In the genomic region with DNA sequence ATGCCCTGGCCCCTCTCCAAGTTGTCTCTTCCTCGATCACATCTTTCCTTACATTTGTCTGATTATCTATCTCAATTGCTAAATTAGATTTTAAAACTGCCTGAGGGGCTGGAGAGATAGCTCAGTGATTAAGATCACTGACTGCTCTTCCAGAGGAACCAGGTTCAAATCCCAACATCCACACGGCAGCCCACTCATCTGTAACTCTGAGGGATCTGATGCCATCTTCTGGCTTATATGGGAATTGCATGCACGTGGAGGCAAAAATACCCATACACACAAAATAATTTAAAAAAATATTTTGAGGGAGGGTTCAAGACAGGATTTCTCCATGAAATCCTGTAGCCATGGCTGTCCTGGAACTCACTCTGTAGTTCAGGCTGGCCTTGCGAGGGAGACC, we compare ENCODE assay signal across 12 mouse cellular contexts. TPM values are rescaled to one million over a fixed set of nuclear protein-coding genes. Genes with fewer than 3 reads are reported as not detected.
A peak's percentile ranks its signal among the peaks of the same experiment; 100 is the strongest.
DNase-seq lines count a peak whose midpoint lies in the region; ATAC-seq and TF ChIP-seq lines count a peak whose summit lies in the region.
"Had no signal": no experiment of that assay in that cellular context is flagged by ENCODE, and none has a peak within 500 bp of the region (broad histone marks: within the 10 kb centered on the region; RNA-seq: fewer than 3 reads in every experiment).

No protein-coding gene starts in this region.

- TF ChIP-seq CTCF in stomach, postnatal 0 days (IDR thresholded peaks at IDR 0.05; ENCODE audit: low read depth): peak; percentile 73

- no peak for TF ChIP-seq EP300 in stomach, postnatal 0 days (optimal IDR thresholded peaks at IDR 0.05)

- no peak for ATAC-seq in kidney, embryonic 14.5 days (ENCODE audit: low FRiP score, low TSS enrichment)
- ATAC-seq in stomach, postnatal 0 days (ENCODE audit: low FRiP score, low TSS enrichment): no peak
- ATAC-seq: forebrain, embryonic 16.5 days had no signal

- H3K9me3 ChIP-seq in kidney, embryonic 14.5 days (ENCODE audit: control insufficient read depth, low read length): no peaks in the 10 kb centered on the region
- H3K9me3 ChIP-seq in stomach, postnatal 0 days (ENCODE audit: control insufficient read depth, low read length): no peaks in the 10 kb centered on the region
- H3K9me3 ChIP-seq: neural tube, embryonic 12.5 days had no signal

- DNase-seq in kidney, adult 9 months: peak; percentile 52
- DNase-seq in thymus, postnatal 4 days: peak; percentile 52
- DNase-seq in thymus, postnatal 25 days: no peak
- DNase-seq in c-Kit-positive CD71-positive TER-119-positive erythroid progenitor cells, embryonic 14.5 days (ENCODE audit: low spot score): peak; percentile 44
- DNase-seq in stomach, postnatal 0 days (ENCODE audit: low spot score): no peak
- DNase-seq in gastrocnemius, postnatal 10 days: no peak
- no peak for DNase-seq in urinary bladder, postnatal 4 days (ENCODE audit: low spot score in 2 of 2)
- DNase-seq: cerebellum, adult 9-11 months; heart, postnatal 36 days had no signal

- no peak overlapping the region for H3K4me2 ChIP-seq in kidney, embryonic 14.5 days (replicated peaks; ENCODE audit: low read depth, low read length)
- H3K4me2 ChIP-seq in stomach, postnatal 0 days (replicated peaks; ENCODE audit: low read depth): no peak overlapping the region
- H3K4me2 ChIP-seq: neural tube, embryonic 12.5 days had no signal

- no peak overlapping the region for H3K4me3 ChIP-seq in kidney, embryonic 14.5 days (ENCODE audit: low read length)
- H3K4me3 ChIP-seq in stomach, postnatal 0 days (ENCODE audit: low read depth, low read length): no peak overlapping the region
- H3K4me3 ChIP-seq: neural tube, embryonic 12.5 days had no signal

- no peaks in the 10 kb centered on the region for H3K4me1 ChIP-seq in kidney, embryonic 14.5 days (ENCODE audit: control insufficient read depth, insufficient read depth, low read length)
- no peaks in the 10 kb centered on the region for H3K4me1 ChIP-seq in stomach, postnatal 0 days (replicated peaks; ENCODE audit: control insufficient read depth, insufficient read depth)
- H3K4me1 ChIP-seq: neural tube, embryonic 12.5 days had no signal

- 60% methylated on average over 4 of the region's 4 CpGs for WGBS in kidney, embryonic 14.5 days
- 60% methylated on average over 4 of the region's 4 CpGs for WGBS in stomach, postnatal 0 days

- H3K36me3 ChIP-seq in kidney, embryonic 14.5 days (ENCODE audit: control insufficient read depth, insufficient read depth, low read length): no peaks in the 10 kb centered on the region
- H3K36me3 ChIP-seq in stomach, postnatal 0 days (ENCODE audit: control insufficient read depth, insufficient read depth, low read length): no peaks in the 10 kb centered on the region
- H3K36me3 ChIP-seq: neural tube, embryonic 12.5 days had no signal

- H3K27ac ChIP-seq in kidney, embryonic 14.5 days (ENCODE audit: low read depth, low read length): no peak overlapping the region
- no peak overlapping the region for H3K27ac ChIP-seq in stomach, postnatal 0 days (replicated peaks)
- H3K27ac ChIP-seq: neural tube, embryonic 12.5 days had no signal

- no peak overlapping the region for H3K9ac ChIP-seq in kidney, embryonic 14.5 days (ENCODE audit: low read depth, low read length)
- no peak overlapping the region for H3K9ac ChIP-seq in stomach, postnatal 0 days (ENCODE audit: low read length)
- H3K9ac ChIP-seq: neural tube, embryonic 12.5 days had no signal

- H3K27me3 ChIP-seq in kidney, embryonic 14.5 days (ENCODE audit: control insufficient read depth, insufficient read depth, low read length): no peaks in the 10 kb centered on the region
- H3K27me3 ChIP-seq in stomach, postnatal 0 days (ENCODE audit: control insufficient read depth, insufficient read depth, low read length): no peaks in the 10 kb centered on the region
- H3K27me3 ChIP-seq: neural tube, embryonic 12.5 days had no signal

RNA-seq across cellular contexts. Expression of gene Tigd3, which starts 8.1 kb away (rescaled TPM):
- 2.9 and 4.0 TPM in 2 replicates for polyA plus RNA-seq in kidney, embryonic 14.5 days (2014; fragmentation: Nextera tagmentation; extraction: Ambion mirVana)
- 0.77 and 1.0 TPM in 2 replicates for polyA plus RNA-seq in stomach, postnatal 0 days (2015; fragmentation: Nextera tagmentation; extraction: Ambion mirVana)
- under 1 TPM; 0.82 to 0.95 TPM for total RNA-seq in gastrocnemius, postnatal 10 days (2021)

RNA-seq across cellular contexts. Expression of gene Slc25a45, which starts 8.2 kb away (rescaled TPM):
- polyA plus RNA-seq in kidney, embryonic 14.5 days (2014; fragmentation: Nextera tagmentation; extraction: Ambion mirVana): 3.3 and 3.5 TPM in 2 replicates
- polyA plus RNA-seq in stomach, postnatal 0 days (2015; fragmentation: Nextera tagmentation; extraction: Ambion mirVana): 2.9 and 3.2 TPM in 2 replicates
- 1 to 10 TPM; 2.6 to 3.5 TPM for total RNA-seq in gastrocnemius, postnatal 10 days (2021)

RNA-seq across cellular contexts. Expression of gene Frmd8, which starts 10.8 kb away (rescaled TPM):
- polyA plus RNA-seq in kidney, embryonic 14.5 days (2014; fragmentation: Nextera tagmentation; extraction: Ambion mirVana): 17.4 and 26.5 TPM in 2 replicates
- polyA plus RNA-seq in stomach, postnatal 0 days (2015; fragmentation: Nextera tagmentation; extraction: Ambion mirVana): 13.8 and 18.8 TPM in 2 replicates
- 10 to 100 TPM in 1 of 2 experiments, 1 to 10 TPM in 1; 7.4 to 10.3 TPM for total RNA-seq in gastrocnemius, postnatal 10 days (2021)

RNA-seq across cellular contexts. Expression of gene Dpf2, which starts 27.0 kb away (rescaled TPM):
- polyA plus RNA-seq in kidney, embryonic 14.5 days (2014; fragmentation: Nextera tagmentation; extraction: Ambion mirVana): 132 and 167 TPM in 2 replicates
- 47.0 and 54.9 TPM in 2 replicates for polyA plus RNA-seq in stomach, postnatal 0 days (2015; fragmentation: Nextera tagmentation; extraction: Ambion mirVana)
- 10 to 100 TPM; 86.8 to 90.9 TPM for total RNA-seq in gastrocnemius, postnatal 10 days (2021)

RNA-seq across cellular contexts. Expression of gene Cdc42ep2, which starts 38.8 kb away (rescaled TPM):
- 10.5 and 10.8 TPM in 2 replicates for polyA plus RNA-seq in kidney, embryonic 14.5 days (2014; fragmentation: Nextera tagmentation; extraction: Ambion mirVana)
- polyA plus RNA-seq in stomach, postnatal 0 days (2015; fragmentation: Nextera tagmentation; extraction: Ambion mirVana): 7.9 and 8.1 TPM in 2 replicates
- 10 to 100 TPM; 16.6 to 20.9 TPM for total RNA-seq in gastrocnemius, postnatal 10 days (2021)

Comparison
In these comparisons a context has a peak if more than half of its experiments do, and no peak if none do; other contexts are left out.
1. DNase-seq: peak in kidney, adult 9 months (single experiment), thymus, postnatal 4 days (single experiment) and c-Kit-positive CD71-positive TER-119-positive erythroid progenitor cells, embryonic 14.5 days (single experiment); none in thymus, postnatal 25 days (single experiment), stomach, postnatal 0 days (single experiment), gastrocnemius, postnatal 10 days (single experiment) and urinary bladder, postnatal 4 days (0 of 2).